Mouse (Mus musculus) erythroblast, embryonic 14.5 days (primary cell): ENCODE results near the gene Asxl1.

ENCODE experiments used
- GATA1 ChIP-seq: IDR thresholded peaks from 2 replicates; pipeline ENCODE4 v1.6.1; 2012; ENCODE audit warnings: low read length, inconsistent platforms, mixed read lengths
- TAL1 ChIP-seq: IDR thresholded peaks from 3 replicates; pipeline ENCODE4 v1.6.1; 2012; ENCODE audit warnings: low read length, inconsistent platforms, mixed read lengths

GRCm38 (mm10) chr2:153342166-153342565, 3.5 kb upstream of the Asxl1 start:
- TF ChIP-seq TAL1 (no peak), GATA1 (no peak)
